Mouse (Mus musculus) right cerebral cortex, postnatal 14 days (tissue): ENCODE data around the gene Vtcn1.
"Not testable (repeated sequence)": the region's sequence is repeated elsewhere in the genome, so short reads cannot be mapped to it uniquely, and the experiment has no call there.

Source experiments
- DNase-seq: peaks from one replicate; pipeline ENCODE4 v3.0.0; 2022

The Vtcn1 gene

DNA sequence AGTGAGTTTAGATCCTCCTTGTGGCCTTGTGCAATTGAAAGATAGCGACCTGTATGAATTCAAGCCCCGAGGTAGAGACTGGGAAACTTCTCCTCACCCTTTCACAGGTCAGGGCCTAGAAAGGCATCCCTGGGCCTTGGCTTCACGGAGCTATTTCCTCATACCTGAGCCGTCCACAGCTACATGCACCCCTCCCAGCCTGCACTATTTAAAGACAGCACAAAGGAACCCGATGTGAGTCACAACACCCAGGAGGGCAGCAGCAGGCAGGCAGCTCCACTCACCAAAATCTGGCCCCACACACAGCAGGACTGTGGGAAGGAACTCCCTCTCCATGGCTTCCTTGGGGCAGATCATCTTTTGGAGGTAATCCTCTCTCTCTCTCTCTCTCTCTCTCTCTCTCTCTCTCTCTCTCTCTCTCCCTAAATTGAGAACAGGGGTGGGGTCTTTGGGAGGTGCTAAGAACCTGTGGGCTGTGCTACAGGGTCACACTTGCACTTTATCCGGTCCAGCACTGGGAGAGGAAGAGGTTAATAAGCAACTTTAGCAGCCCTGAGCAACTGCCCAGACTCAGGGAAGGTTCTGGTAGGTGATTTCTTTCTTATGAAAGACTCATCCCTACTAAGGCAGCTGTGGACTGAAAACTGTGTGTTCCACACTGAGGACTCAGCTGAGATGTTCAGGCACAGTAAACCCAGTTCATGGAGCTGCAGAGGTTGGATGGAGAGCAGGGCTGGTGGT lies at the start of gene Vtcn1:
TSS of gene Vtcn1 (plus strand) at position 235 of the 741 bp plus-strand sequence.
- DNase-seq: no peak

- DNase-seq: no peak
These were observed 48.3 kb upstream of the Vtcn1 start for GRCm38 (mm10) chr3:100776967-100777366.

DNA sequence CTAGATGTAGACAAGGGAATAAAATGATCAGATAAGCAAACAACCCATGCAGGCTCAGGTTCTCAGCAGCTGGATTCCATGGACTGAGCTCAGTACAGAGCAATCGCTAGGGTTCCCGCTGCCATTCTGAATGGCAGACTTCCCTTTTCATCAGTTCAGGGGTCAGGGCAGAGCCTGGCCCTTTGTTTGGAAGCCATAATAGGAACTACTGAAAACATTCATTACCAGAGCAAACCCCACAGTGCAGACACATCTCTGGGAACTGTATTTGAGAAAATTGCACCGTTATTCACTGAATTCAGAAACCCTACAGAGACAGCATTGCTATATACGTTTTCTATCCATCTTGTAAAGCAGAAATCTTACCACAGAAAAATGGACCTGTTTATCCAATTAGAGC lies 47.7 kb upstream of the Vtcn1 start:
- no peak for DNase-seq

DNA sequence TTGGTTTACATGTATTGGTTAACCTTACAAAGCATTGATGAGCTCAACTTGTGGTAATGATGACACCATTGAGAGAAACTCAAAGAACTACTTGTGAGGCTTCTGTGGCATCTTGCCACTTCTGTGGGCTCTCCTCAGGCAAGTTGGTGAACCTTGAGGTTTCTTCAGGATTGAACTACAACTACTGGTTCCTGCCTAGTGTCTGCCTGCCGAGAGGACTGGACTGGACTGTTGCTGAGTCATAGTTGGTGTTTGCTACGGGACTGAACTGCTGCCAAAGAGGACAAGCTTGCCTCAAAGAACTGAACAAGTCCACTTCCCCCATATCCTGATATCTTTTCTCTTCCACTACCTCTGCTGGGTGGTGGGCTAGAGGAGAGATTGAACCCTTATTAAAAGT lies 39.2 kb upstream of the Vtcn1 start:
- no peak for DNase-seq

- DNase-seq: no peak
These were observed 33.6 kb upstream of the Vtcn1 start for GRCm38 (mm10) chr3:100791670-100792069.

DNA sequence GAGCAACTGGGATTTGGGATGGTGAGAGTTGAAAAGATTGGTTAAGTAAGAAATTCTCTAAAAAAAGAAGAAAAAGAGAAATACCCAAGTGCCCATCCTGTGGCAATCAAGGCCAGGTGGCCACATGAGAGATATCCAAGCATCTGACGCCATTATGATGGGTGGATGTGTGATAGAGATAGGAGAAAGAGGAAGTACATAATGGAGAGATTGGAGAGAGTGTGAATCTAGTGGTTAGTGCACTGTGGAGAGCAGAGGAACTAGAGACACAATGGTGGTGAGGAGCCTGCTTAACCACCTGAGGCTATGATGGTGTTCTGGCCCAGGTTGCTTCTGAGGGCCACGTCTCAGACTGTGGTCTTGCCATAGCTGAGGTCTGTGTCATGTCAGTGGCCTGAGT lies 31.9 kb upstream of the Vtcn1 start:
- DNase-seq: no peak

DNA sequence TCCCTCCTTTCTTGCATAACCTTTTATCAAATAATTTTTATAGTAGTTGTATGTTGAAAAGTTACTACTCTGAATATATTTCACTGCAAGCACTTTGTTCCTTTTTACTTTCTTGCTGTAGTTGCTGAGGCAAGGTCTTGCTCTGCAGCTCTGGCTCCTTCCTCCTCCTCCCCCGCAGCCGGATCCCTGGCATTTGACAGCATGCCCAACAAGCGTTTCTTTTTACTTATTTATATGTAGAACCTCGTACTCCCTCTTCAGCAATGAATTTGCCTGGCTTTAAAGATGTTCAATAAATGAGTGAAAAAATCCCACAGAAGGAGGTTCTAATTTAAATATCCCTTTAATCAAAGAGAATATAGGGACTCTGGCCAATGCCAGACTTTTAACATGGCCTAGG lies 28.7 kb upstream of the Vtcn1 start:
- DNase-seq: no peak

GRCm38 (mm10) chr3:100797166-100798145 lies 27.8 kb upstream of the Vtcn1 start:
- no peak for DNase-seq

GRCm38 (mm10) chr3:100798872-100799422 lies 26.3 kb upstream of the Vtcn1 start:
- DNase-seq: no peak

DNA sequence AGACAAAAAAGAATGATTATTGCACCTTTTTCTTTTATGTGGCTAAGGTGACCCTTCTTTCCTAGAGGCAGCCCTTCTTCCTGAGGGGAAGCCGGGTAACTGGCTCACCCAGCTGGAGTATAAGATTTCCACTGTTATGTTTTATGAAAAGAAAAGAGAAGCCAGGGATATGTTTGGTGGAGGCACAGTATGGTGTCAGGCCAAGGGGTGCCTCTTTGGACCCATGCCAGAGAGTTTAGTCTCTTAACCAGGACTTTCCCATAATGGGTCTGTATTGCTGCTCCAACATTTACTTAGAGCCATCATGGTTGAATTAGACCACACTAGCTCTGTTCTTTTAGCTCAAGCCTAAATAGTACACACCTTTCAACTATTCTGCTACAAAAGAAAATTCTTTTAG lies 20.3 kb upstream of the Vtcn1 start:
- DNase-seq: no peak

GRCm38 (mm10) chr3:100805925-100806324 lies 19.3 kb upstream of the Vtcn1 start:
- no peak for DNase-seq

- no peak for DNase-seq
These were observed 14.8 kb upstream of the Vtcn1 start for GRCm38 (mm10) chr3:100810461-100810860.

DNA sequence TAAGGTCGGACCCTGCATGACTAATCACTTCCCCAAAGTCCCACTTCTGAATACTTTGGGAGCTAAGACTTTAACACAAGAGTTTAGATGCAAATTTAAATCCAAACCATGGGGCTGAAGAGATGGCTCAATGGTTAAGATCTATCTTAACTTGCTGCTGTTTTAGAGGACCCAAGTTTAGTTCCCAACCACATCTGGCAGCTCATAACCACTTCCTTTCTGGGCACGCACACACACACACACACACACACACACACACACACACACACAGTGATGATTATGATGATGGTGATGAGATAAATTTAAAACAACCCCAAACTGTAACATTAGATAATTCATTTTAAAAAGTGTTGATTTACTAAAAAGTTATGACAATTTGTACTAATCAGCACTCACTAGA lies 13.4 kb upstream of the Vtcn1 start:
- no peak for DNase-seq

- DNase-seq: not testable (repeated sequence)
These were observed 9.8 kb upstream of the Vtcn1 start for GRCm38 (mm10) chr3:100815490-100815889.

DNA sequence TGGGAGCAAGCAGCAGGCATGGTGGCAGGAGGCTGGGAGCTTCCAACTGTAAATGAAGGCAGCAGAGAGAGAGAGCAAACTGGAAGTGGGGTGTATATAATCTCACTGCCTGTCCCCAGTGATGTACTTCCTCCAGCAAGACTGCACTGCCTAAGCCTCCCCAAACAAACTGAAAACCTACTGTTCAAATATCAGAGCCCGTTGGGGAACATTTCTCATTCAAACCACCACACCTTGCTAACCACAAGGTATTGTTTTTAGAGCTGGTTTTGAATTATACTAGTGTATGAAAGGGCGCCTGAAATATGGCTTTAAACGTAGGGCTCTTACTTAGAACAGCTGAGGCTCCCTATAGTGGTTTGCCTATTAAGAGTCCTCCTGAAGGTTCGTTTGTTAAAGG lies 6.5 kb upstream of the Vtcn1 start:
- no peak for DNase-seq

GRCm38 (mm10) chr3:100819571-100819970 lies 5.7 kb upstream of the Vtcn1 start:
- no peak for DNase-seq

GRCm38 (mm10) chr3:100820852-100821251 lies 4.4 kb upstream of the Vtcn1 start:
- no peak for DNase-seq

DNA sequence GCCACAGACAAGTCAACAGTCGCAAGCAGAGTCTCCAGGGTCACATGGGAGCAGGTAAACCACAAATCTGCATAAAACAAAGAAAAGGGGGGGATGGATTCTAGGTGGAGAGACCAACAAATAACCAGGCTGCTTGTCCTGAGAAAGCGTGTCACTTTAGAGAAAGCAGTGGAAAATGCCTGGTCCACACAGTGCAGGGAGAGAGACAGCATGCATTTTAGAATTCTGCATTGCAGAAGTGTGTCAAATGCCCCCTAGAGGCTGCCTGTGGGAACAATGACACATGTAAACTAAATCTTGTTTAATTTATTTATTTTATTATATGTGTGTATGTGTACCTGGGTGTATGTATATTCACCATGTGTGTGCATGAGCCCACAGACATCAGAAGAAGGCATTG lies 4.0 kb upstream of the Vtcn1 start:
- no peak for DNase-seq

DNA sequence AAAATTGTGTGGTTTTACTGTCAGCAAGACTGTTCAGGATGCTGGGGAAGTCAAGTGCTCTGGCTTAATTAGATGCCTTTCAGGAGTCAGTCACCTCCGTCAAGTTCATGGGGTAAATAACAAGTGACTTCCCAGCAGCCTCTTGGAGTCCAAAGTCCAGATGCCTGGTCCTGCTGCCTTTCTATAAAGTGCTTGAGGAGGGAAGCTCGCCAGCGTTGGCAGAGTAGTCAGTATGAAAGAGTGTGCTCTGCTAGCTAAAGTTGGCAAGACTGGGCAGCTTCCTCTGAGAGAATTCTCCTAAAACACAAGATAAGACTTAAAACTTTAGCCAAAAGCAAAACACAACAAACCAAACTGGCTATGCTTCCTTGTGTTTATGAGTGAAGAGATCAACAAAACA lies 18.5 kb downstream of the Vtcn1 start:
- no peak for DNase-seq

- DNase-seq: no peak
These were observed 19.1 kb downstream of the Vtcn1 start for GRCm38 (mm10) chr3:100844366-100844765.

- no peak for DNase-seq
These were observed 23.1 kb downstream of the Vtcn1 start for GRCm38 (mm10) chr3:100848348-100848747.

- DNase-seq: no peak
These were observed 25.2 kb downstream of the Vtcn1 start for GRCm38 (mm10) chr3:100850468-100850867.

- DNase-seq: no peak
These were observed 31.0 kb downstream of the Vtcn1 start for GRCm38 (mm10) chr3:100856050-100856815.
